Mouse (Mus musculus) adrenal gland, adult 8-10 months (tissue): ENCODE measurements around the gene Prrt3. TPM values are rescaled to one million over a fixed set of nuclear protein-coding genes. Genes with fewer than 3 reads are reported as not detected.

ENCODE experiments used
- DNase-seq: peaks from one replicate; pipeline ENCODE4 v3.0.0; 2022
- total RNA-seq, 4 experiments: library from RNA; stranded (reverse); gene quantifications; 2 replicates each; pipeline ENCODE4 v1.2.4; 2022

The Prrt3 gene
- total RNA-seq, 4 experiments from 2014 or later: 0.20 to 0.40 (median 0.31) TPM

- DNase-seq: no peak
Observed at GRCm38 (mm10) chr6:113489410-113489809, 12.3 kb downstream of the Prrt3 start.

- no peak for DNase-seq
Observed at GRCm38 (mm10) chr6:113487125-113487576, 14.6 kb downstream of the Prrt3 start.

- no peak for DNase-seq
Observed at GRCm38 (mm10) chr6:113483729-113484128, 18.0 kb downstream of the Prrt3 start.

- DNase-seq: peak; percentile 95
Observed at GRCm38 (mm10) chr6:113483100-113483615, 18.6 kb downstream of the Prrt3 start, which contains the start of gene Creld1. Creld1 (plus strand) TSS chr6:113483297.

- DNase-seq: no peak
Observed at GRCm38 (mm10) chr6:113482477-113483099, 19.1 kb downstream of the Prrt3 start.

- no peak for DNase-seq
Observed at GRCm38 (mm10) chr6:113480555-113481373, 21.0 kb downstream of the Prrt3 start.

GRCm38 (mm10) chr6:113478906-113479305 lies 22.8 kb downstream of the Prrt3 start:
- DNase-seq: no peak

GRCm38 (mm10) chr6:113477353-113477752 lies 24.4 kb downstream of the Prrt3 start:
- no peak for DNase-seq

GRCm38 (mm10) chr6:113473715-113474114 lies 28.0 kb downstream of the Prrt3 start:
- DNase-seq: no peak

GRCm38 (mm10) chr6:113473246-113473645 lies 28.5 kb downstream of the Prrt3 start:
- DNase-seq: no peak

- no peak for DNase-seq
Observed at GRCm38 (mm10) chr6:113472061-113472460, 29.7 kb downstream of the Prrt3 start.

GRCm38 (mm10) chr6:113471297-113471936 lies 30.3 kb downstream of the Prrt3 start, which contains the start of gene Il17rc:
Il17rc (plus strand) TSS chr6:113471427.
- no peak for DNase-seq

- DNase-seq: peak; percentile 63
Observed at GRCm38 (mm10) chr6:113469432-113469831, 32.3 kb downstream of the Prrt3 start.

GRCm38 (mm10) chr6:113469021-113469420 lies 32.7 kb downstream of the Prrt3 start:
- DNase-seq: peak; percentile 43

- DNase-seq: no peak
Observed at GRCm38 (mm10) chr6:113468512-113468911, 33.2 kb downstream of the Prrt3 start.

- no peak for DNase-seq
Observed at GRCm38 (mm10) chr6:113465602-113466001, 36.1 kb downstream of the Prrt3 start.

- DNase-seq: no peak
Observed at GRCm38 (mm10) chr6:113464040-113464439, 37.7 kb downstream of the Prrt3 start.

- no peak for DNase-seq
Observed at GRCm38 (mm10) chr6:113458635-113459034, 43.1 kb downstream of the Prrt3 start.

- no peak for DNase-seq
Observed at GRCm38 (mm10) chr6:113457952-113458534, 43.7 kb downstream of the Prrt3 start, which contains the start of gene Il17re. Il17re (plus strand) TSS chr6:113458484.

- no peak for DNase-seq
Observed at GRCm38 (mm10) chr6:113455007-113455406, 46.7 kb downstream of the Prrt3 start.

GRCm38 (mm10) chr6:113451839-113452238 lies 49.9 kb downstream of the Prrt3 start:
- no peak for DNase-seq

GRCm38 (mm10) chr6:113447639-113448038 lies 54.1 kb downstream of the Prrt3 start:
- no peak for DNase-seq
